Mouse (Mus musculus) CD4-positive, CD25-positive, alpha-beta regulatory T cell, adult 2 months (primary cell): ENCODE data around the gene Lipo1.
"Not testable (repeated sequence)": the region's sequence is repeated elsewhere in the genome, so short reads cannot be mapped to it uniquely, and the experiment has no call there.

Source experiments
- DNase-seq: peaks from one replicate; pipeline ENCODE4 v3.0.0-alpha.2; 2012; ENCODE audit warnings: low read depth, low spot score

Gene Lipo1

GRCm38 (mm10) chr19:33787359-33787758 is at the start of gene Lipo1:
Gene Lipo1 (minus strand): TSS chr19:33787459.
- not testable (repeated sequence) for DNase-seq

- no peak for DNase-seq
Measured at GRCm38 (mm10) chr19:33786576-33787277, 532 bp downstream of the Lipo1 start.

- not testable (repeated sequence) for DNase-seq
Measured at GRCm38 (mm10) chr19:33761287-33762086, 25.8 kb downstream of the Lipo1 start, which contains the start of gene Lipo3. Gene Lipo3 (minus strand): TSS chr19:33761951.

DNA sequence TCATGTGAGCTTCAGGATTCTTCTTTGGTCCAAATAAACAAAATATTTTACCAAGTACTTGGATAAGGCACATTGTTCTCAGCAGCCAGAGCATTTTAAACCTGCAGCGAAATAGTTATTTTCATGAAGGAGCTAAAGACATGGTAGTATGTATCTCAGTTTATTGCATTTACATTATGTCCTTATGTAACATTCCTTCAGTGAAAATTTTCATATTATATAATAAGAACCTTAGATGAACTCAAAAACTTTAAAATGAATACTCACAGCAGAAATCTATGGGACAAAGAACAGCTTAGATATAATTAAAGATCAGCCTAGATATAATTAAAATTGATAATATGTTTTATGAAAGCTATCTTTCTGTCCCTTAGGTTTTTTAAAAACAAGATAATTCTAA is 36.0 kb downstream of the Lipo1 start, which contains the start of gene Lipo2:
Gene Lipo2, minus strand, starts transcription at position 101 of the 400 bp plus-strand sequence.
- not testable (repeated sequence) for DNase-seq
